Mouse (Mus musculus): ENCODE measurements around the gene Lmntd1.

- TF ChIP-seq GATA1 (IDR thresholded peaks at IDR 0.05; ENCODE audit: borderline replicate concordance, low read length), result no peak
- no peak for TF ChIP-seq FLI1 (IDR thresholded peaks at IDR 0.05; ENCODE audit: low read length)
These were observed 168.2 kb downstream of the Lmntd1 start for GRCm38 (mm10) chr6:145445811-145446500.
